9 mouse cellular contexts compared by ENCODE assay signal in the genomic region with DNA sequence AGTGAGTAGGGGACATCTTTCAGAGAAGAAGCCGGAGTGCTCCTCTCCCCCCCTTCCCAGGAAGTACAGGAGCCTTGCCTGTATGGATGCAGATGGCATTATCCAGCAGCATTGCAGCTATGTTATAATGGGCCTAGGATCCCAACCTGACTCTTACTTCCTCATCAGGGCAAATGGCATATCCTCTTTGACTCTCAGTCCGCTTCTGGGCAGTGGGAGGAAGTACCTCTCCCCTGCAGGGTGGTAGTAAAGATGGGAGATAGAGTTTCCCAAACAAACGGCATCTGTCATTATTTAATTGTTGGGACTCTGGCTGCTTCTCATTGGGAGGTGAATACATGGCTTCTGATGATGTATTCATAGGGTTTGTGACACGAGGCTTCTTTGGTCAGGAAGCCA. TPM values are rescaled to one million over a fixed set of nuclear protein-coding genes. Genes with fewer than 3 reads are reported as not detected.
A peak's percentile ranks its signal among the peaks of the same experiment; 100 is the strongest.
DNase-seq lines count a peak whose midpoint lies in the region; ATAC-seq and TF ChIP-seq lines count a peak whose summit lies in the region.
"Had no signal": no experiment of that assay in that cellular context is flagged by ENCODE, and none has a peak within 500 bp of the region (broad histone marks: within the 10 kb centered on the region; RNA-seq: fewer than 3 reads in every experiment).

No protein-coding gene starts in this region.

- no peak for TF ChIP-seq CTCF in gastrocnemius, adult 2 months (IDR thresholded peaks at IDR 0.05)
- TF ChIP-seq CTCF in left cerebral cortex, adult 2 months (IDR thresholded peaks at IDR 0.05), result no peak
- TF ChIP-seq CTCF in intestine, postnatal 0 days (IDR thresholded peaks at IDR 0.05; ENCODE audit: low read depth), result no peak
- TF ChIP-seq CTCF in forebrain, postnatal 0 days (IDR thresholded peaks at IDR 0.05; ENCODE audit: low read depth), result no peak

- peak overlapping the region; percentile 94 for H3K27ac ChIP-seq in gastrocnemius, adult 2 months
- peak overlapping the region; percentile 17; the same call in 1 of the 2 replicates for H3K27ac ChIP-seq in left cerebral cortex, adult 2 months
- H3K27ac ChIP-seq in intestine, postnatal 0 days (ENCODE audit: low read depth, low read length), result peak overlapping the region; percentile 89
- no peak overlapping the region for H3K27ac ChIP-seq in forebrain, postnatal 0 days (ENCODE audit: low read depth, low read length)
- H3K27ac ChIP-seq: midbrain, embryonic 13.5 days had no signal

- H3K27me3 ChIP-seq in intestine, postnatal 0 days (replicated peaks; ENCODE audit: control insufficient read depth, insufficient read depth, low read length), result no peaks in the 10 kb centered on the region
- no peaks in the 10 kb centered on the region for H3K27me3 ChIP-seq in splenic B cell, adult 2 months (ENCODE audit: control insufficient read depth, insufficient read depth, low read length, poor library complexity, severe bottlenecking)
- no peaks in the 10 kb centered on the region for H3K27me3 ChIP-seq in forebrain, postnatal 0 days (ENCODE audit: insufficient read depth, low read length)
- H3K27me3 ChIP-seq: midbrain, embryonic 13.5 days had no signal

- H3K9ac ChIP-seq in intestine, postnatal 0 days (ENCODE audit: low read depth, low read length), result 0 out of 2 replicates have a peak overlapping the region, but pooled peaks have one; percentile 2
- H3K9ac ChIP-seq in forebrain, postnatal 0 days, result no peak overlapping the region
- H3K9ac ChIP-seq: midbrain, embryonic 13.5 days had no signal

- no peaks in the 10 kb centered on the region; the same call in 1 of the 2 replicates for H3K36me3 ChIP-seq in intestine, postnatal 0 days (ENCODE audit: control insufficient read depth, insufficient read depth)
- no peaks in the 10 kb centered on the region for H3K36me3 ChIP-seq in splenic B cell, adult 2 months (ENCODE audit: control insufficient read depth, insufficient read depth, low read length, poor library complexity, severe bottlenecking)
- no peaks in the 10 kb centered on the region for H3K36me3 ChIP-seq in forebrain, postnatal 0 days (ENCODE audit: insufficient read depth)
- H3K36me3 ChIP-seq: midbrain, embryonic 13.5 days had no signal

- WGBS in intestine, postnatal 0 days, result 63% methylated on average over 4 of the region's 4 CpGs
- WGBS in forebrain, postnatal 0 days, result 75% methylated on average over 4 of the region's 4 CpGs

- no peak for DNase-seq in gastrocnemius, adult 2 months
- no peak for DNase-seq in gastrocnemius, postnatal 14 days
- no peak for DNase-seq in left cerebral cortex, adult 2 months (ENCODE audit: extremely low spot score in 1 of 2, low spot score in 2 of 2)
- no peak for DNase-seq in left cerebral cortex, postnatal 14 days (ENCODE audit: low spot score in 2 of 2)
- DNase-seq in splenic B cell, adult 2 months (ENCODE audit: low read depth, low spot score), result peak; percentile 23
- no peak for DNase-seq in cerebellum, adult 11-12 months
- DNase-seq in forebrain, postnatal 0 days, result no peak

- peak overlapping the region; percentile 74 for H3K4me3 ChIP-seq in gastrocnemius, adult 2 months
- H3K4me3 ChIP-seq in left cerebral cortex, adult 2 months, result no peak overlapping the region
- H3K4me3 ChIP-seq in intestine, postnatal 0 days (ENCODE audit: low read depth, low read length), result no peak overlapping the region
- no peak overlapping the region for H3K4me3 ChIP-seq in forebrain, postnatal 0 days (ENCODE audit: low read depth, low read length)
- H3K4me3 ChIP-seq: midbrain, embryonic 13.5 days had no signal

- no peak for ATAC-seq in intestine, postnatal 0 days
- no peak for ATAC-seq in forebrain, postnatal 0 days
- ATAC-seq: midbrain, embryonic 13.5 days had no signal

- H3K4me2 ChIP-seq in intestine, postnatal 0 days (replicated peaks; ENCODE audit: low read depth), result peak overlapping the region; percentile 52
- no peak overlapping the region for H3K4me2 ChIP-seq in forebrain, postnatal 0 days (ENCODE audit: low read depth)
- H3K4me2 ChIP-seq: midbrain, embryonic 13.5 days had no signal

- peaks cover 35% of the 10 kb centered on the region for H3K4me1 ChIP-seq in intestine, postnatal 0 days (replicated peaks; ENCODE audit: control insufficient read depth, insufficient read depth, low read length)
- H3K4me1 ChIP-seq in forebrain, postnatal 0 days (ENCODE audit: insufficient read depth), result peaks cover 4% of the 10 kb centered on the region; the same call in 1 of the 2 replicates

- intact Hi-C loops in gastrocnemius, adult 2 months (cut with DNase I), result loop anchor here (2.0 kb wide), 2 partner anchors 41 to 125 kb away; no protein-coding TSS in a partner anchor
- intact Hi-C loops in gastrocnemius, postnatal 14 days (cut with DNase I; ENCODE audit: low total_unique reads), result no loop called here
- intact Hi-C loops in left cerebral cortex, adult 2 months (cut with DNase I), result no loop called here
- intact Hi-C loops in left cerebral cortex, postnatal 14 days (cut with DNase I), result no loop called here

- no peaks in the 10 kb centered on the region for H3K9me3 ChIP-seq in intestine, postnatal 0 days (ENCODE audit: control insufficient read depth)
- no peaks in the 10 kb centered on the region for H3K9me3 ChIP-seq in forebrain, postnatal 0 days (ENCODE audit: low read length)
- H3K9me3 ChIP-seq: midbrain, embryonic 13.5 days had no signal

RNA-seq across cellular contexts. Expression of a gene that starts 4.1 kb away (rescaled TPM):
- 100 to 1,000 TPM; 136 to 159 TPM for total RNA-seq in gastrocnemius, adult 2 months (2021)
- total RNA-seq in gastrocnemius, postnatal 14 days (2021), result 100 to 1,000 TPM; 144 to 173 TPM
- total RNA-seq in left cerebral cortex, adult 2 months (2021), result 10 to 100 TPM; 18.4 to 23.6 TPM
- 10 to 100 TPM; 12.1 to 14.7 TPM for total RNA-seq in left cerebral cortex, postnatal 14 days (2021)
- 86.4 and 86.5 TPM in 2 replicates for polyA plus RNA-seq in intestine, postnatal 0 days (2015; fragmentation: Nextera tagmentation; extraction: Ambion mirVana)
- total RNA-seq in forebrain, postnatal 0 days (2014; rRNA removed), result 10.6 and 14.8 TPM in 2 replicates
- 17.6 and 20.5 TPM in 2 replicates for polyA plus RNA-seq in forebrain, postnatal 0 days (2015; fragmentation: Nextera tagmentation; extraction: Ambion mirVana)

RNA-seq across cellular contexts. Expression of a gene that starts 21.4 kb away (rescaled TPM):
- total RNA-seq in gastrocnemius, adult 2 months (2021), result 10 to 100 TPM in 1 of 2 experiments, 1 to 10 TPM in 1; 8.6 to 10.4 TPM
- 10 to 100 TPM; 10.6 to 11.9 TPM for total RNA-seq in gastrocnemius, postnatal 14 days (2021)
- 10 to 100 TPM; 10.1 to 11.3 TPM for total RNA-seq in left cerebral cortex, adult 2 months (2021)
- 10 to 100 TPM; 10.6 to 11.8 TPM for total RNA-seq in left cerebral cortex, postnatal 14 days (2021)
- polyA plus RNA-seq in intestine, postnatal 0 days (2015; fragmentation: Nextera tagmentation; extraction: Ambion mirVana), result 8.9 and 9.3 TPM in 2 replicates
- 19.2 and 29.7 TPM in 2 replicates for total RNA-seq in forebrain, postnatal 0 days (2014; rRNA removed)
- polyA plus RNA-seq in forebrain, postnatal 0 days (2015; fragmentation: Nextera tagmentation; extraction: Ambion mirVana), result 17.2 and 18.1 TPM in 2 replicates

RNA-seq across cellular contexts. Expression of a gene that starts 56.9 kb away (rescaled TPM):
- 10 to 100 TPM; 41.4 to 41.6 TPM for total RNA-seq in gastrocnemius, adult 2 months (2021)
- 10 to 100 TPM; 35.6 to 38.0 TPM for total RNA-seq in gastrocnemius, postnatal 14 days (2021)
- total RNA-seq in left cerebral cortex, adult 2 months (2021), result 10 to 100 TPM; 28.8 to 31.0 TPM
- 10 to 100 TPM; 24.7 to 27.0 TPM for total RNA-seq in left cerebral cortex, postnatal 14 days (2021)
- polyA plus RNA-seq in intestine, postnatal 0 days (2015; fragmentation: Nextera tagmentation; extraction: Ambion mirVana), result 34.6 and 39.3 TPM in 2 replicates
- 45.1 and 48.7 TPM in 2 replicates for total RNA-seq in forebrain, postnatal 0 days (2014; rRNA removed)
- polyA plus RNA-seq in forebrain, postnatal 0 days (2015; fragmentation: Nextera tagmentation; extraction: Ambion mirVana), result 57.2 and 58.5 TPM in 2 replicates
